Mouse (Mus musculus) frontal cortex, postnatal 14 days (tissue): ENCODE measurements around the gene Ric8b.

Experiments
- DNase-seq, 2 experiments: peaks; one replicate each; pipeline ENCODE4 v3.0.0; 2022; ENCODE audit warnings: low spot score in 2 of 2

The Ric8b gene

GRCm38 (mm10) chr10:84916810-84917730 is at the start of gene Ric8b:
Gene Ric8b (plus strand): TSS chr10:84917616.
- DNase-seq, result peak; percentile 94 to 95

DNA sequence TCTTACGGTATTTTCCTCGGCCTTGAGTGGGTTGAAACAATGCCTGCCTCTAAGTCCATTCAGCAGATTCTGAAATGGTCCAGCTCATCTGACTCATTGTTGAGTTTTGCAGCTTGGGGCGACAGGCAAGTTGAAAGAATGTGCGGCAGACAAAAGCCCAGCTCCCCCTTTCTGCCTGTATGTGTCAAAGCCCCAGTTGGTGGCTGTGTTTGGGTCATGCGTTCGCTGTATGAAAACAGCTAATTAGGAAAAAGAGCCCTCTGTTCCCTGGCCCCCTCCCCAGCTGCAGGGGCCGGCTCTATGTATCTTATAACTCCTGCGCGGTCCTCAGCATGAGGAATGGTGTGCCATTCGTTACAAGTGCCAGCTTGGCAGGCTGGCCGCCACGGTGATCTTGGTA is 46.1 kb upstream of the Ric8b start:
- DNase-seq, result no peak

- DNase-seq, result no peak
Observed at GRCm38 (mm10) chr10:84871921-84872320, 45.5 kb upstream of the Ric8b start.

GRCm38 (mm10) chr10:84879823-84880571 is 37.4 kb upstream of the Ric8b start:
- no peak for DNase-seq

GRCm38 (mm10) chr10:84882528-84882927 is 34.9 kb upstream of the Ric8b start:
- DNase-seq, result no peak

DNA sequence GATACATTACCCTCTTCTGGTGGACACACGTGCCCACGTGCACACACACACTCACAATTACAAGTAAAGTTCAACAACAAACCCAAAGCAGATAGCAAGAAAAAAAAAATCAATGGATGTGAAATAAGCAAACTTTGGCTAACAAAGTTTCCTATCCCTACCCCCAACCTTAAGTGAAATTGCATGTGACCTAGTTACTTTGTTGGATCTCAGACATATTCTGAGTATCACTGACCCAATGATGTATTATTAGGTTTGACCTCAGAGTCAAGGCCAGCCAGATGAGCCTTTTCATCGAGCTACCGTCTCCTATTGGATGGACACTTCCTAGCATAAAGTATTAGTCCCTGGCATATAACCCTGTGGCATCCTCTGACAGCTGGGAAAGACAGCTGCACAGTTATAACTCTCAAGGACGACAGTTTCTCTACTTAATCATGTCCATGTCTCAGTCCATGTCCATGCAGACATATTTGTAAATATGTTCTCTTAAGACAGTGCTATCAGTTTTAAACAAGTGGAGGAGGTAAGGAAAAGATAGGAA is 32.0 kb upstream of the Ric8b start:
- no peak for DNase-seq

GRCm38 (mm10) chr10:84886221-84886627 is 31.2 kb upstream of the Ric8b start:
- no peak for DNase-seq

DNA sequence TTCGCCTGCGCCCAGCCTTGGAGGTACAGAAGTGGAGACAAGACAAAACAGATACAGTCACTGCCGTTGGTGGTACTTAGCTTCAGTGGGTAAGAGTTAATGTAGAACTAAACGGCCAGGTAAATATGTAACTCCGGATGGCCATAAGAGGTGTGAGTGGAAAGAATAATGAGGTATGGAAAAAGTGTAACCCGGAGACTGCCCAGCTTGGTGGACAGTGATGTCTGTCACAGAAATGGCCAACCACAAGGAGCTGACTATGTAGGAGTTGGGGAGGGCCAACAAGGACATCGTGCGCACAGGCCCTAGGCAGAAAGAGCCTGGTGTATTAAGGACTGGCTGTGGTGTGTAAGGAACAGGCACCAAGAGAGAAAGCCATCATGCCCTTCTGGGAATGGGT is 30.6 kb upstream of the Ric8b start:
- DNase-seq, result no peak

- no peak for DNase-seq
Observed at GRCm38 (mm10) chr10:84889096-84889846, 28.1 kb upstream of the Ric8b start.

DNA sequence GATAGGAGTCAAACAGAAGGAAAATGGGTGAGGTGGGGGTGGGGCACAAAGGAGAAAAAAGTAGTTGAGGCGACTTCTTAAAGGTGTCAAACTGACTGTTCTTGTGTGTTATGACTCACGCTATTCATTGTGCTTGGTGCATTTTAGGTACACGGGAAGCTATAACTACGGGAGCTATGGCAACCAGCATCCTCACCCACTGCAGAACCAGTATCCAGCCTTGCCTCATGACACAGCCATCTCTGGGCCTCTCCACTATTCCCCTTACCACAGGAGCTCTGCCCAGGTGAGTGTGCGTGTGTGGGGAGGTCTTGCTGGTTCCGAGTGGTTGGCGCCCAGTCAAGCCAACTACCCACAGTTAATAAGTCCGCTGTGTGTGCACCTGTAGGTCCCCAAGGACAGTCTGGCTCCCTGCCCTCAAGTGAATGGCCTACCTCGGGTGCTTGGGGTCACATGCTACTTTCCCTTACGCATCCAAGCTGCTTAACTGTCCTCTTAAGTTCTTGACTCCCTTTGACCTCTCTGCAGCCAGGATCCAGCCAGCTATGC is 21.5 kb upstream of the Ric8b start:
- DNase-seq, result peak in 1 of 2 experiments; percentile 35

DNA sequence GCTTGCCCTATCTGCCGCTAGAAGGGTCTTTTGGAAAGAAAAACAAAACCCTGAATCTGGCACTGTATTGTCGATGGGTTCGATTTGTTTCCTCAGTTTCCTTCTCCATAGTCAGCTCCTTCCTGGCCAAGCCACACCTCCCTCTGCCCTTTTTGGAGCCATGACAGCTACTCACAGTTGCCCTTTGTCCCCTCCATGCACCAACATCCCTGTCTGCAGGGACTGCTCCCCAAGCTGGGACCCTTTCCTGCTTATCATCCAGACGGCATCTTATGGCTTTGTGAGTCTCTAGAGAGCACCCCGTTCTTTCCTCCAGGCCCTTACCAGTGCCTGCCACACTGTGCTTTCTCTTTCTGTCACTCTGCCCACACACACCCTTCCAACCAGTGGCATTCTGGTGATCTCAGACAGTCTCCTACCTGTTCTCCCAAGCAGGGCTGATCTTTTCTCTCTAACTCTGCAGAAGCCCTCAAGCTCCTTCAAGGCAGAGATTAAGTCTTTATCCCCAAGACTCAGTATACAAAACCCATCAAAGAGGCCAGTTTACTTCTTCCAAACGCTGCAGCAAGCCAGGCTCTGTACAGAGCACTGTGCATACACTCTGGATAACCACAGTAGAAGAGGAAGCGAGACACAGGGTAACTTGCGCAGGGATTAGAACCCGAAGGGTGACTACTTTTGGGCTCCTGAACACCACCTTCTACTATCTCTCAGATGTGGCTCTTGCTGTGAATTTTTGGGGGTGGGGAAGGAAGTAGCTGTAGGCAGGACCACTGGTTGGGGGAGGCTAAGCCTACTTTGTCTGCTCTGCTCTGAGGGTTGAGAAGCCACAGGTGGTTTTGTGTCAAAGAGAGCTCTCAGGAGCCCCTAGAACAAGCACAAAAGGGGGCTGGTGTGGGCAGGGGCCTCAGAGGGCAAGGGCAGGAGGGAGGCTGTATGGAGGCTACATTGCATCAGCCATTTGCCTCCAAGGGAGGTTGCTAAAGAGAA is 20.2 kb upstream of the Ric8b start:
- DNase-seq, result no peak

DNA sequence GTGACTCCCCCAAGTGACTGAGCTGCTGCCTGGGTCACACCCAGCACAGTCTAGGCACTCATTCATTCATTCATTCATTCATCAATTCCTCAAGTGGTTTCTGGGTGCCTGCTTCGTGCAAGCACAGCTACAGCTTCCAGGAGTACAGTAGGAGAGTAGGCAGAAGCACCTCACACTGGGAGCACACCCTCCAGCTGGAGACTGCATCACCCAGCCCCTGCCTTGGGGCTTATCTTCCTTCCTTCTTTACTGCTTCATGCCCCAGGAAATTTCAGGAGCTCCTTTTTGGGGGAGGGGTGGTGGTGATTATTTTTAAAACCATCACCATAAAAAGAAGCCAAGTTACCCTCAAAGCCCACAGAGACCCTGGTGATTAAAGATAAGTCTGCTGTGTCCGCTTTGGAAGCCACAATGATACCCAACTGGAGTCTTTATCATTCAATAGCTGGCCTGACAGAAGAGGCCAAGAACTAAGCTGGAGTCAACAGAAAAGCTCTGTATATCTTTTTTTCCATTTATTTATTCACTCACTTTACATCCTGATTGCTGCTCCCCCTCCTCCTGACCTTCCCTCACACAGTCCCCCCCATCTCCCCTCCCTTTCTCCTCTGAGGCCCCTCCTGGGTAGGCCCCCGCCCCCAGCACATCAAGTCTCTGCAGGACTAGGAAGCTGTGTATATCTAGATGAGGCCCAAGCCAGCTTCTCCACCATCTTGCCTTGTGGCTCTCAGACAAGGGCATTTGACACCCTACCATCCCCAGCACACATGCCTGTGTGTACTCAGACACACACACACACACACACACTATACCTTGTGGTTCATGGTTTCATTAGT is 19.1 kb upstream of the Ric8b start:
- DNase-seq, result no peak

- no peak for DNase-seq
Observed at GRCm38 (mm10) chr10:84901676-84902075, 15.7 kb upstream of the Ric8b start.

DNA sequence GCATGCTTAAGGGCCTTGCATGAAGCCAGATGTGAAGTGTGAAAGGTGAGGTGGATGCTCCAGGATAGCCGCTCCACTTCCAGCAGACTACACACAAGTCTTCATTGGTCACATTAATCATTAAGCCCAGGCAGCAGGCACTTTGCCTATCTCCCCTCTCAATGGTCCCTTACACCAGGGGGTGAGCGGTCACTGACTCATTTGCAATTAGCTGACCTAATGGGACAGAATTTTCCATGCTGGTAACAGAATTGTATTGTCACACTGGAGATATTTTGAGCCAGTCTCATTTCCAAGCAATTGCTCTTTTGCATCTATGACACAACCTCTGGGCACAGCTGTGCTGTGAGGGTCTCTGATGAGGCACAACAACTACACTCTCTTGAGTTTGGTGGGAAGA is 15.2 kb upstream of the Ric8b start:
- DNase-seq, result no peak

- DNase-seq, result peak in 1 of 2 experiments; percentile 43
Observed at GRCm38 (mm10) chr10:84903307-84903706, 14.1 kb upstream of the Ric8b start.

- DNase-seq, result peak in 1 of 2 experiments; percentile 25
Observed at GRCm38 (mm10) chr10:84903742-84904141, 13.7 kb upstream of the Ric8b start.

DNA sequence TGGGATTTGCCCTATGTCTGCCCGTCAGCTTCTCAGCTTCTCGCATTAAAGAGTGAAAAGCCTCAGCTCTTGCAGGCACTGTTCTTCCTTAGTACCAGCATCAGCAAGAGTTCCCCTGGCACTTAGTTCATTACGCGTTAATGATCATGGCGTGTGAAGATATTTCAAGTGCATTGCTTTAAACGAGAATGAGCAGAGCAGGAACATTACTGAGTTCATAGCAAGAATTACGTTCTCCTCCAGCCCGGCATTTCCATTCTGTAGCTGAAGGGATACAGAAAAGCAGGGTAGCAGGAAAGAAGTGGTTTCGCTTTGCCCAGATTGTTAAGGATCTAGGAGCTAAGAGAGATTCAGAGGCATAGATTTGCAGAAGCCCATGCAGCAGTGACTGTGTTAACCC is 10.5 kb upstream of the Ric8b start:
- DNase-seq, result no peak

- DNase-seq, result no peak
Observed at GRCm38 (mm10) chr10:84908006-84908405, 9.4 kb upstream of the Ric8b start.

DNA sequence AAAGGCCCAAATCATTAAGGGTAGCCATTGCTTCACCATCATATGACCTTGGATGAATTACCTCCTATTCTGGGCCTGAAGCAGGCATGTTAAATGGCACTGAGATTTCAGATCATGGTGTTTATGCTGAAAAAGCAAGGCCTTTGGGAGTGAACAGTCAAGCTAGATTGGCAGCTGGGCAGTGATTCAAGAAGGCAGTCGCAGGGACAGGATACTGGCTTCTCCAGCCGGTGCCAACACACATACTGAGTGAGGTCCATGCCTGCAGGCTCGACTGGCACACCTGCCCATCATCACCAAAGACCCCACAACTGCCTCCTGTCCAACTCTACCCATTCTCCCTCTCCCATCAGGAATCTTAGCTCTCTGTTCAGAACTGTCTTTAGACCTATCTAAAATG is 8.9 kb upstream of the Ric8b start:
- DNase-seq, result no peak
